Mouse (Mus musculus): Measurements from ENCODE around the gene Tjp1. TPM values are rescaled to one million over a fixed set of nuclear protein-coding genes. Genes with fewer than 3 reads are reported as not detected.

The Tjp1 gene
- polyA plus RNA-seq, 1 experiment from 2014 or later: 13.4 TPM

DNA sequence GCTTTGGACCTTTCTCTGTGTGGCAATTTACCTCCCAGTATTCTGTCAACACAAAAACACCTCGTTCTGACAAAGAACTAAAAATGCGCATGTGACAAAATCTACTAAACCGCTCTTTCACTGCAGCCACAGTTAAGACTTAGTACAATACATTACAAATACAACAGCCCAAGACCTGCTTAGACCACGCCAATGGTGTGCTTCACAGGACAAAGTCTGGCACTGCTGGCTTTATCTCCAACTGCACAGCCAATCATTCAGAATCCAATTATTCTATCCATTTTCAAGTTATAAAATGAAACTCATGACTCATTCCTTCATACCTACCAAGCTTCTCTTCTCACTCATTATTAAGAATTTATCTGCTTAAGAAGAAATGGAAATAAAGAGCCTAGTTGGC, 162.0 kb downstream of the Tjp1 start:
- Histone ChIP-seq H3K4me3 (ENCODE audit: low read depth, low read length) (no peak overlapping the region), H3K9ac (replicated peaks; ENCODE audit: low read depth, low read length) (no peak overlapping the region), H3K4me1 (ENCODE audit: control insufficient read depth, insufficient read depth, low read length) (peaks cover 15% of the 10 kb centered on the region), H3K27ac (ENCODE audit: low read length) (no peak overlapping the region), H3K36me3 (ENCODE audit: control insufficient read depth, insufficient read depth, low read length) (no peaks in the 10 kb centered on the region), H3K4me2 (replicated peaks; ENCODE audit: low read depth, low read length) (no peak overlapping the region), H3K9me3 (ENCODE audit: control insufficient read depth, low read depth, low read length) (no peaks in the 10 kb centered on the region), H3K27me3 (ENCODE audit: control insufficient read depth, insufficient read depth, low read length) (no peaks in the 10 kb centered on the region)
- no peak for ATAC-seq (ENCODE audit: insufficient number of reproducible peaks, insufficient read depth, low FRiP score, low read depth)
- WGBS: 78% methylated on average over 4 of the region's 4 CpGs

DNA sequence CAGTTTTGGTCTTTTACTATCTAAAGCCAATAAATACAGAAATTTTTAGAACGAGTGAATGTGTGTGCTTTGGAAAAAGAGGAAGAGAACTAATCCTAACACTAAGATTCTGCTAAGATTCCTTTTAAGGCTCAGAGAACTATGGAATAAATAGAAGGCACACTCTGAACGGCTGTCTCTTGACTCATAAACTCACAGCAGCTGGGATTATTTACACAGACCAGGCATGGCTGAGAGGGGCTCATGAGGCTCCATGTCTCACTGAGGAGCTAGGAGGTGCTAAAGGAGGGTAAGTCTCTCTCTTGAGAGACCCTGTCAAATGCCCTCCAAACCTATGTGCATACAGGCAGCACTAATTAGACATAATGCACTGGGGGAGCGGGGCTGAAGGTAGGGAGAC, 167.3 kb downstream of the Tjp1 start:
- 35% methylated on average over 3 of the region's 3 CpGs for WGBS
- peaks cover 37% of the 10 kb centered on the region for H3K4me1 ChIP-seq (ENCODE audit: control insufficient read depth, insufficient read depth, low read length)
- H3K27ac ChIP-seq (ENCODE audit: low read length): peak overlapping the region; percentile 45
- no peaks in the 10 kb centered on the region for H3K9me3 ChIP-seq (ENCODE audit: control insufficient read depth, low read depth, low read length)
- peak; percentile 81; the same call in 1 of the 2 replicates for ATAC-seq (ENCODE audit: insufficient number of reproducible peaks, insufficient read depth, low FRiP score, low read depth)
- no peak overlapping the region for H3K4me3 ChIP-seq (ENCODE audit: low read depth, low read length)
- no peaks in the 10 kb centered on the region for H3K27me3 ChIP-seq (ENCODE audit: control insufficient read depth, insufficient read depth, low read length)
- H3K4me2 ChIP-seq (replicated peaks; ENCODE audit: low read depth, low read length): no peak overlapping the region
- H3K9ac ChIP-seq (replicated peaks; ENCODE audit: low read depth, low read length): no peak overlapping the region
- H3K36me3 ChIP-seq (ENCODE audit: control insufficient read depth, insufficient read depth, low read length): no peaks in the 10 kb centered on the region

DNA sequence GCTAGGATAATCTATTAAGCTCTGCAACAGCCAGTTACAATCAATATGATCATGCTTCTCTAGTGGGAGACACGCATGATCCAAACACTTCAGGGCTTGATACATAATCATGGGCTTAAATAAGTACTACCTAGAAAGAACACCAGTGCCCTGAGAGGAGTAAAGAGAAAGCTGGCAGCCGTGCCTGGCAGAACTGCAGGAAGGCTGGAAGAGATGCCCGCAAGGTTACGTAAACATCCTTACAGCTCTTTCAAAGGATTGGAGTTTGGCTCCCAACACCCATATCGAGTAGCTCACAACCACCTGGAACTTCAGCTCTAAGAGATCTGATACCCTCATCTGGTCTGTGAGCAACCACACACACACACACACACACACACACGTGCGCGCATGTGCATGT, 167.8 kb downstream of the Tjp1 start:
- Histone ChIP-seq H3K4me1 (ENCODE audit: control insufficient read depth, insufficient read depth, low read length) (peaks cover 37% of the 10 kb centered on the region), H3K4me2 (replicated peaks; ENCODE audit: low read depth, low read length) (no peak overlapping the region), H3K27ac (ENCODE audit: low read length) (peak overlapping the region; percentile 45), H3K27me3 (ENCODE audit: control insufficient read depth, insufficient read depth, low read length) (no peaks in the 10 kb centered on the region), H3K36me3 (ENCODE audit: control insufficient read depth, insufficient read depth, low read length) (no peaks in the 10 kb centered on the region), H3K9me3 (ENCODE audit: control insufficient read depth, low read depth, low read length) (no peaks in the 10 kb centered on the region), H3K9ac (replicated peaks; ENCODE audit: low read depth, low read length) (no peak overlapping the region), H3K4me3 (ENCODE audit: low read depth, low read length) (no peak overlapping the region)
- ATAC-seq (ENCODE audit: insufficient number of reproducible peaks, insufficient read depth, low FRiP score, low read depth): no peak
- 54% methylated on average over 8 of the region's 8 CpGs for WGBS

DNA sequence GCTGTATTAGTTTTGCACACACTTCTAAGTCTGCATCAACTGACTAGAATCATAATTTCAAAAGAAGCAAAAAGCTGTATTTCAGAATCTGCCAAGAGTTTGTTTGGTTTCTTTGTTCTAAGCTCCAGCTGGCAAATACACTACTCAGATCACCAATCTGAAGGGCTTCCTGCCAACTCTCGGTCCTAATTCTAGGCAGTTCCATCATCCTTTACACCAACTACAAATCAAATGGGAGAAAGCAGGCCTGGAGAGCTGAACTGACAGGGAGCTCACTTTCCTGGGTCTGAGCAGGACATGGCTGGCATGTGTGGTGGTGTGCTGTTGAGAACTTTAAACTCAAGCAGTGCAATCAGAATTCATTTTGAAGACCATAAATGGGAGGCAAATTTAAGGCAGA, 170.0 kb downstream of the Tjp1 start:
- 5% methylated on average over 1 of the region's 1 CpGs for WGBS
- ATAC-seq (ENCODE audit: insufficient number of reproducible peaks, insufficient read depth, low FRiP score, low read depth): peak; percentile 46; the same call in 1 of the 2 replicates
- Histone ChIP-seq H3K9ac (replicated peaks; ENCODE audit: low read depth, low read length) (no peak overlapping the region), H3K4me1 (ENCODE audit: control insufficient read depth, insufficient read depth, low read length) (peaks cover 37% of the 10 kb centered on the region), H3K27ac (ENCODE audit: low read length) (no peak overlapping the region; the same call in 1 of the 2 replicates), H3K27me3 (ENCODE audit: control insufficient read depth, insufficient read depth, low read length) (no peaks in the 10 kb centered on the region), H3K9me3 (ENCODE audit: control insufficient read depth, low read depth, low read length) (no peaks in the 10 kb centered on the region), H3K4me3 (ENCODE audit: low read depth, low read length) (no peak overlapping the region), H3K36me3 (ENCODE audit: control insufficient read depth, insufficient read depth, low read length) (no peaks in the 10 kb centered on the region), H3K4me2 (replicated peaks; ENCODE audit: low read depth, low read length) (no peak overlapping the region)

DNA sequence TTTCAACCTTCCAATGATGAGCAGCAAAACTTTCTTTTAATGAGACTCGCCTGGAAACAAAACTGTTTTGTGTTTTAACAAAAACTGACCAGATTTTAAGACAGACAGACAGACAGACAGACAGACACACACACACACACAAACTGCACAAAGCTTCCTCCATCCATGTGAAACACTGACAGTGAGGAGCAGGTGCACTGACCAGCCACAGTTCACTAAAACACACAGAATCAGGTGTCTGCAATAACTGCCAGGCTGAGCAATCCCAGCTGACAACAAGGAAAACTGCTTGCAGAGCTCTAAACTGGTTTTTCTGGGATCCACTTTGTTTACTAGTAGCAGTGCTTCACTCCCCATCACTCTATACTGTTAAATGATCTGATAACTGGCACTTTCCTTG, 171.4 kb downstream of the Tjp1 start:
- Histone ChIP-seq H3K27ac (ENCODE audit: low read length) (no peak overlapping the region), H3K4me2 (replicated peaks; ENCODE audit: low read depth, low read length) (no peak overlapping the region), H3K9me3 (ENCODE audit: control insufficient read depth, low read depth, low read length) (no peaks in the 10 kb centered on the region), H3K27me3 (ENCODE audit: control insufficient read depth, insufficient read depth, low read length) (no peaks in the 10 kb centered on the region), H3K9ac (replicated peaks; ENCODE audit: low read depth, low read length) (no peak overlapping the region), H3K4me3 (ENCODE audit: low read depth, low read length) (no peak overlapping the region), H3K36me3 (ENCODE audit: control insufficient read depth, insufficient read depth, low read length) (no peaks in the 10 kb centered on the region), H3K4me1 (ENCODE audit: control insufficient read depth, insufficient read depth, low read length) (peaks cover 36% of the 10 kb centered on the region)
- 80% methylated on average over 1 of the region's 1 CpGs for WGBS
- ATAC-seq (ENCODE audit: insufficient number of reproducible peaks, insufficient read depth, low FRiP score, low read depth): no peak

DNA sequence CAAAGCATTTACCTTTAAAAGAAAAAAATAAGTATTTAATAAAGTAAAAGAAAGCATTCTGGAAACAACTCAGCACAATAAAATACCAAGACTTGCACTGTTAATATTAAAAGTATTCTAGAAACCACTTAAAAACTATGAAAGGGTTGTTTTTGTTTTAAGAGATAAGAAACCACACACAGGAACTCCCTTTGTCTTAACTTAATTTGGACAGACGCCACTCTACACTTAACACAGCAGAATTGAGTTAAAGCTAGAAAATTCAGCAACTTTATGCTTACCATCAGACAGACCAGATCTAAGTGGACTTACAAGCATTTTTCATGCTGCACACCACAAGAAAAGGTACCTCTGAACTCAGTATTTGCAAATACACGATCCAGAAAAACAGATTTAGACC, 172.7 kb downstream of the Tjp1 start:
- Histone ChIP-seq H3K27me3 (ENCODE audit: control insufficient read depth, insufficient read depth, low read length) (no peaks in the 10 kb centered on the region), H3K36me3 (ENCODE audit: control insufficient read depth, insufficient read depth, low read length) (no peaks in the 10 kb centered on the region), H3K4me1 (ENCODE audit: control insufficient read depth, insufficient read depth, low read length) (peaks cover 24% of the 10 kb centered on the region), H3K9ac (replicated peaks; ENCODE audit: low read depth, low read length) (no peak overlapping the region), H3K4me2 (replicated peaks; ENCODE audit: low read depth, low read length) (no peak overlapping the region), H3K27ac (ENCODE audit: low read length) (no peak overlapping the region), H3K4me3 (ENCODE audit: low read depth, low read length) (no peak overlapping the region), H3K9me3 (ENCODE audit: control insufficient read depth, low read depth, low read length) (no peaks in the 10 kb centered on the region)
- 61% methylated on average over 2 of the region's 2 CpGs for WGBS
- ATAC-seq (ENCODE audit: insufficient number of reproducible peaks, insufficient read depth, low FRiP score, low read depth): no peak

DNA sequence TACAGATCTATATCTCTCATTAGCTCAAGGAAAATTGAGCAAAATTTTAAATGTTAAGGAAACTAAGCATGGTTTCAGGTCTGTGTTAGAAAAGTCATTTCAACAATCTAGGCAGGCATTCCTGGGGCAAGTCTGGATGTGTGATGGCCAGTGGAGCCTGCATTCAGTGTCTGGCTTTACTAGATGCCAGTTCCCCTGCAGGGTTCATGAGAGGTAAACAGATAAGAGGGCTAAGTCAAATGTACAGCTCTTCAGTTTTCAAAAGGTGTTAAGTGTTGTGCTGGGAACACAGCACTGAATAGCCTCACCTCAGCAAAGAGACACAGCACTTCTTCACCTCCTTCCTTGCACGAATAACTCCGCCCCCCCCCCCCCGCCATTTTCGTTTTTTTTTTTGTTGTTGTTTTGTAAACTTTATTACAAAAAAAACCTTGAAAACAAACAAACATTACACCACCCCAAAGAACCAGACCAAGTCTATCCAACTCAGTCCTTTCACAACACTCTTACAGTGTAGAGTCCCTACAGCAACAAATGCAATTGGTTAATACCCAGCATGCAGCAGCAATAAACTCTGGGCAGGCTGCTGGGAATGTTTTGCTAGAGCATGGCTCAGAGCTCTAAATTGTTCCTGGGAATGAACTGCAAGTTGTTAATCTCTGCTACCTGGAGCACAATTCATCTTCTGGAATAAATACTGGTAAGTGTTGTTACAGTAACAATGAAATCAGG, 177.1 kb downstream of the Tjp1 start:
- Histone ChIP-seq H3K27me3 (ENCODE audit: control insufficient read depth, insufficient read depth, low read length) (no peaks in the 10 kb centered on the region), H3K4me2 (replicated peaks; ENCODE audit: low read depth, low read length) (no peak overlapping the region), H3K9ac (replicated peaks; ENCODE audit: low read depth, low read length) (no peak overlapping the region), H3K4me3 (ENCODE audit: low read depth, low read length) (no peak overlapping the region), H3K4me1 (ENCODE audit: control insufficient read depth, insufficient read depth, low read length) (no peaks in the 10 kb centered on the region), H3K27ac (ENCODE audit: low read length) (no peak overlapping the region), H3K36me3 (ENCODE audit: control insufficient read depth, insufficient read depth, low read length) (no peaks in the 10 kb centered on the region), H3K9me3 (ENCODE audit: control insufficient read depth, low read depth, low read length) (no peaks in the 10 kb centered on the region)
- WGBS: 66% methylated on average over 4 of the region's 4 CpGs
- ATAC-seq (ENCODE audit: insufficient number of reproducible peaks, insufficient read depth, low FRiP score, low read depth): no peak

DNA sequence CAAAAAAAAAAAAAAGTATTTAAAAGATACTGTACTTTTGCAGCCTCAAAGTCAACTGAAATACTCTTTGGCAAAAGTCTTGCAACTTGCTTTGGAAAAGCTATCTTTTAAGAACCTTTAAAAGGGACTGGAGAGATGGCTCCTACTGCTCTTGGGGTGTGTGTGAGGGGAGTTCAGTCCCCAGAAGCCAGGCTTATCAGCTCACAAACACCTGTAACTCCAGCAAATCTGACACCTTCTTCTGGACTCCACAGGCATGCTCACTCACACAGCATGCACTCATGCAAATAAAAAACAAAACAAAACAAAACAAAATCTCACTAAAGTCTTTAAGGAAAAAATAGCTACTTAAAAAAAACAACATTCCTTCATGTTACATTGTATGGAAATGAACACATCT, 179.0 kb downstream of the Tjp1 start:
- no peaks in the 10 kb centered on the region for H3K27me3 ChIP-seq (ENCODE audit: control insufficient read depth, insufficient read depth, low read length)
- no peak overlapping the region for H3K4me2 ChIP-seq (replicated peaks; ENCODE audit: low read depth, low read length)
- no peak overlapping the region for H3K27ac ChIP-seq (ENCODE audit: low read length)
- no peak overlapping the region for H3K9ac ChIP-seq (replicated peaks; ENCODE audit: low read depth, low read length)
- H3K4me3 ChIP-seq (ENCODE audit: low read depth, low read length): no peak overlapping the region
- no peaks in the 10 kb centered on the region for H3K4me1 ChIP-seq (ENCODE audit: control insufficient read depth, insufficient read depth, low read length)
- no peaks in the 10 kb centered on the region for H3K36me3 ChIP-seq (ENCODE audit: control insufficient read depth, insufficient read depth, low read length)
- no peak for ATAC-seq (ENCODE audit: insufficient number of reproducible peaks, insufficient read depth, low FRiP score, low read depth)
- H3K9me3 ChIP-seq (ENCODE audit: control insufficient read depth, low read depth, low read length): no peaks in the 10 kb centered on the region

DNA sequence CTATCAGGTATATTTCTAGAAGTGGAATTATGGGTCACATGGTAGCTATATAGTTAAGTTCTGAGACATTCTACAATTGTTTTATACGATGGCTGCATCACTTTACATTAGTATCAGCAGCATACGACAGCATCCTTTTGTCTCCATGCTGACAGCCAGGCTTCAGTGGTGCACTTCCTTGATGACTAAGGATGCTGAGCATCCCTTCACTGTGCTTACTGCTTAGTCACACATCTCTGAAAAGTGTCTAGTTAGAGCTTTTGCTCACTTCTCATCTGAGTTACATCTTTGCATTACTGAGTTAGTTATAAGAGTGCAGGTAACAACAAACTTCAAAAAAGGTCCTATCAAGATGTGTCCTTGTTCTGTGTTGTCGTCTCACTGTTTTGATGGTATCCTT, 182.3 kb downstream of the Tjp1 start:
- no peak for ATAC-seq (ENCODE audit: insufficient number of reproducible peaks, insufficient read depth, low FRiP score, low read depth)
- Histone ChIP-seq H3K9ac (replicated peaks; ENCODE audit: low read depth, low read length) (no peak overlapping the region), H3K4me1 (ENCODE audit: control insufficient read depth, insufficient read depth, low read length) (no peaks in the 10 kb centered on the region), H3K4me3 (ENCODE audit: low read depth, low read length) (no peak overlapping the region), H3K36me3 (ENCODE audit: control insufficient read depth, insufficient read depth, low read length) (peaks cover 4% of the 10 kb centered on the region; the same call in 1 of the 2 replicates), H3K27ac (ENCODE audit: low read length) (no peak overlapping the region), H3K27me3 (ENCODE audit: control insufficient read depth, insufficient read depth, low read length) (no peaks in the 10 kb centered on the region), H3K9me3 (ENCODE audit: control insufficient read depth, low read depth, low read length) (no peaks in the 10 kb centered on the region), H3K4me2 (replicated peaks; ENCODE audit: low read depth, low read length) (no peak overlapping the region)
- 80% methylated on average over 3 of the region's 3 CpGs for WGBS
